11 mouse cellular contexts compared by ENCODE assay signal in genomic region chr10:90826939-90827338, GRCm38 (mm10).
DNase-seq lines count a peak whose midpoint lies in the region; ATAC-seq and TF ChIP-seq lines count a peak whose summit lies in the region.
"Had no signal": no experiment of that assay in that cellular context is flagged by ENCODE, and none has a peak within 500 bp of the region (broad histone marks: within the 10 kb centered on the region; RNA-seq: fewer than 3 reads in every experiment).

No protein-coding gene starts in this region.

- no peak for TF ChIP-seq POLR2A in limb, embryonic 14.5 days (IDR thresholded peaks at IDR 0.05; ENCODE audit: borderline replicate concordance, extremely low read depth, insufficient read depth, insufficient read length)

- no peaks in the 10 kb centered on the region for H3K9me3 ChIP-seq in limb, embryonic 14.5 days (ENCODE audit: control insufficient read depth, low read length)
- no peaks in the 10 kb centered on the region for H3K9me3 ChIP-seq in midbrain, embryonic 14.5 days (ENCODE audit: control insufficient read depth, low read length)

- peaks cover 54% of the 10 kb centered on the region for H3K27me3 ChIP-seq in limb, embryonic 14.5 days (ENCODE audit: control insufficient read depth, insufficient read depth, low read length)
- peaks cover 22% of the 10 kb centered on the region; the same call in 1 of the 2 replicates for H3K27me3 ChIP-seq in midbrain, embryonic 14.5 days (ENCODE audit: control insufficient read depth, insufficient read depth, low read length)

- no peak overlapping the region for H3K4me2 ChIP-seq in limb, embryonic 14.5 days (replicated peaks; ENCODE audit: low read depth, low read length, severe bottlenecking)
- no peak overlapping the region for H3K4me2 ChIP-seq in midbrain, embryonic 14.5 days (ENCODE audit: low read length)

- no peak overlapping the region for H3K9ac ChIP-seq in limb, embryonic 14.5 days (ENCODE audit: low read depth, low read length, severe bottlenecking)
- H3K9ac ChIP-seq in midbrain, embryonic 14.5 days (replicated peaks; ENCODE audit: low read length), result no peak overlapping the region

- H3K4me3 ChIP-seq in limb, embryonic 14.5 days (replicated peaks; ENCODE audit: low read length), result no peak overlapping the region
- no peak overlapping the region for H3K4me3 ChIP-seq in midbrain, embryonic 14.5 days (replicated peaks; ENCODE audit: low read depth, low read length)

- intact Hi-C loops in left cerebral cortex, postnatal 10 days (cut with DNase I), result no loop called here

- H3K4me1 ChIP-seq in limb, embryonic 14.5 days (ENCODE audit: control insufficient read depth, insufficient read depth, low read length), result 0 out of 2 replicates have a peak, but pooled peaks cover 3% of the 10 kb centered on the region
- H3K4me1 ChIP-seq in midbrain, embryonic 14.5 days (ENCODE audit: control insufficient read depth, insufficient read depth, low read length), result peaks cover 10% of the 10 kb centered on the region

- no peak for ATAC-seq in limb, embryonic 14.5 days (ENCODE audit: low FRiP score, low read depth)
- ATAC-seq in midbrain, embryonic 14.5 days (ENCODE audit: low FRiP score, low TSS enrichment), result no peak
- ATAC-seq: inflammation-experienced regulatory T-cells, adult 6 months had no signal

- DNase-seq in cerebellum, postnatal 10 days, result peak; percentile 56 to 58
- DNase-seq in cerebellum, adult 11 months, result no peak
- DNase-seq in kidney, postnatal 10 days, result peak; percentile 69
- no peak for DNase-seq in kidney, adult 18-20 months
- peak; percentile 70 for DNase-seq in NIH3T3 (ENCODE audit: low read depth)
- peak; percentile 80 for DNase-seq in limb, embryonic 14.5 days (ENCODE audit: low spot score)
- DNase-seq in left cerebral cortex, postnatal 10 days (ENCODE audit: extremely low spot score in 1 of 2, low spot score in 2 of 2), result no peak
- no peak for DNase-seq in midbrain, embryonic 14.5 days
- DNase-seq: cerebellum, adult 11-12 months had no signal

- WGBS in limb, embryonic 14.5 days, result 19% methylated on average over 4 of the region's 4 CpGs
- WGBS in midbrain, embryonic 14.5 days, result 18% methylated on average over 4 of the region's 4 CpGs

- H3K27ac ChIP-seq in limb, embryonic 14.5 days (replicated peaks; ENCODE audit: low read depth, low read length), result no peak overlapping the region
- H3K27ac ChIP-seq in midbrain, embryonic 14.5 days (replicated peaks; ENCODE audit: low read depth, low read length), result no peak overlapping the region
- H3K27ac ChIP-seq: macrophage had no signal

- no peaks in the 10 kb centered on the region for H3K36me3 ChIP-seq in limb, embryonic 14.5 days (ENCODE audit: control insufficient read depth, insufficient read depth, low read length)
- no peaks in the 10 kb centered on the region for H3K36me3 ChIP-seq in midbrain, embryonic 14.5 days (ENCODE audit: control insufficient read depth, insufficient read depth, low read length)

Comparison
In these comparisons a context has a peak if more than half of its experiments do, and no peak if none do; other contexts are left out.
1. DNase-seq: peak in cerebellum, postnatal 10 days (2 of 2), kidney, postnatal 10 days (single experiment), NIH3T3 (single experiment) and limb, embryonic 14.5 days (single experiment); none in cerebellum, adult 11 months (single experiment), kidney, adult 18-20 months (single experiment), left cerebral cortex, postnatal 10 days (0 of 2) and midbrain, embryonic 14.5 days (single experiment).